Mouse (Mus musculus) ES-E14 (cell line): ENCODE measurements around the gene Zan.

Experiments used
- CHD2 ChIP-seq: IDR thresholded peaks from 2 replicates; pipeline ENCODE4 v1.6.1; 2014; ENCODE audit warnings: mild to moderate bottlenecking, low read depth, low read length, inconsistent platforms
- HCFC1 ChIP-seq: IDR thresholded peaks from 2 replicates; pipeline ENCODE4 v1.6.1; 2012; ENCODE audit warnings: low read length, inconsistent platforms, borderline replicate concordance; ENCODE audit not compliant: insufficient read depth
- MAFK ChIP-seq: IDR thresholded peaks from 2 replicates; pipeline ENCODE4 v1.6.1; 2014; ENCODE audit warnings: mild to moderate bottlenecking, low read depth, low read length, inconsistent platforms; ENCODE audit not compliant: insufficient read depth
- ZC3H11A ChIP-seq: IDR thresholded peaks from 2 replicates; pipeline ENCODE4 v1.6.1; 2012; ENCODE audit warnings: low read depth, mild to moderate bottlenecking, inconsistent platforms, low read length, borderline replicate concordance
- ZNF384 ChIP-seq: IDR thresholded peaks from 2 replicates; pipeline ENCODE4 v1.6.1; 2012; ENCODE audit warnings: low read depth, low read length, inconsistent platforms

GRCm38 (mm10) chr5:137525511-137525910 lies 48.6 kb upstream of the Zan start:
- TF ChIP-seq MAFK = no peak
- no peak for TF ChIP-seq ZNF384
- no peak for TF ChIP-seq CHD2
- TF ChIP-seq ZC3H11A = no peak
- no peak for TF ChIP-seq HCFC1
